Mouse (Mus musculus) cerebellum, adult 18-20 months (tissue): ENCODE data around the gene Rps18.
A peak's percentile ranks its signal among the peaks of the same experiment; 100 is the strongest.
"Not testable (repeated sequence)": the region's sequence is repeated elsewhere in the genome, so short reads cannot be mapped to it uniquely, and the experiment has no call there.

Experiments
- DNase-seq, 2 experiments: peaks; one replicate each; pipeline ENCODE4 v3.0.0; 2021

Rps18 gene

DNA sequence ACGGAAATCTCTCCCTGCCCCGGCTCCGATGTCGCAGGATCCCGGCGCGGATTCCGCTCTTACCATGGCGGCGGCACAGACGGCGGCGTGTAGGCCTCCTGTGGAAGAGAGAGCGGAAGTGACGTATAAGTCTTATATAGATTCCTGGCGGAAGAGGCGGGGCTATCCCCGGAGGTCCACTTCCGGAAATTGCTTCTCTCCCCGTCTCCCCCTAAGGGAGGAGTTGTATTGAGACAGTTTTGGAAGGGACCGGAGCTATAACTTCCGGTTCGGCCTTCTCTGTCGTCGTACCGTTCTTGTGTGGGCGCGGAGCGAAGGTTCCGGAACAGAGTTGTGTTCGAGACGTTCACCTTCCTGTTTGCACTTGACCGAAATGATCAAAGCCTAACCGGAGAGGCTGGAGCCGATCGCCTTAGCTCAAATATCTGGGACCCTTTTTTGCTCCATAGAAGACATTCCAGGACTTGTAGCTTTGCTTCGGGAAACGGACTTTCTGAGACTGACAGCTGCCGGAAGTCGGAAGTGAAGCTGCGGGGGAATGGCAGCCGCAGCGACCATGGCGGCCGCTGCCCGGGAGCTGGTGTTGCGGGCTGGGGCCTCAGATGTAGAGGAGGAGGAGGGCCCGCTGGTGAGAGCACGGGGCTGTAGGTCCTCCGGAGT is at the start of gene Rps18, which contains the start of gene Vps52:
Gene Rps18 (minus strand): TSS at position 447 of the 660 bp plus-strand sequence.
Gene Vps52 (plus strand): TSS at position 258 of the 660 bp plus-strand sequence.
- peak; percentile 95 to 97 for DNase-seq

GRCm38 (mm10) chr17:34003426-34003825 is 47.6 kb upstream of the Rps18 start:
- peak; percentile 21 to 40 for DNase-seq

- DNase-seq: not testable (repeated sequence)
These were observed 45.0 kb upstream of the Rps18 start for GRCm38 (mm10) chr17:34000796-34001195.

- peak; percentile 67 to 79 for DNase-seq
These were observed 44.3 kb upstream of the Rps18 start, which contains the start of gene H2-K1 for GRCm38 (mm10) chr17:34000150-34000537. Gene H2-K1 (minus strand): TSS chr17:34000347.

- DNase-seq: peak in 1 of 2 experiments; percentile 16
These were observed 43.7 kb upstream of the Rps18 start for GRCm38 (mm10) chr17:33999341-34000149.

DNA sequence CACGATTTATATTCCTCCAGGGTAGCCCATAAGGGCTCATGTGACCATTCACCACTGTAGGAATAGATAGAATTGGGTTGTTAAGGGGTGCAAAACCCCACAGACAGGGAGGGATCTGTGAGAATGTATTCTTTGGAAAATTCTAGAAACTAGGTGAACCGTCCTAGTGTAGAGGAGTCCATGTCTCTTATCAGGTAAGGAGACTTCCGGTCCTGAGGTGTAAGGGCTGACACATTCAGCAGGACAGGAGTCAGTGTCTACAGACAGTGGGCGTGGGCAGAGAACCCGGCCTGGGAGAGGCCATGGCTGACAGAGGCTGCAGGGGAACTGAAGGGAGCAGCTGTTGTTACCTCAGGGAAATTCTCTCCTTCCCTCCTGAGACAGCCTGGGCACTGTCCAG is 42.9 kb upstream of the Rps18 start:
- DNase-seq: not testable (repeated sequence)

GRCm38 (mm10) chr17:33997025-33997424 is 41.2 kb upstream of the Rps18 start:
- DNase-seq: not testable (repeated sequence)

DNA sequence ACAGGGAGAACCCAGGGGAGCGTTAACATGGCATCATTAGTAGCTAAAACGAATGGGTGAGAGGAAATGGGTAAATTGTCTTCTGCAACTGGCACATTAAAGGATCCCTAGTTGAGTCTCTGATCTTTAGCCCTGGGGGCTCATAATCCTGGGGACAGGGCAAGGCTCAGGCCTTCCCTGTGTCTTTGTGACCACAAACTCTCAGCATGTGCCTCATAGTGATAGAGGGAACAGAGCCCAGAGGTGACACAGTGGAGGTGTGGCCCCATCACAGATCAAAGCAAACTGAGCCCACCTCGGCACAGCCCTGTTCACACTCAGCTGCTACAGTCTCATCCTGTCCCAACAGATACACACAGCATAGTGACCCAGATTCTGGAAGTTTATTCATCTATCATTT is 39.9 kb upstream of the Rps18 start:
- DNase-seq: no peak

DNA sequence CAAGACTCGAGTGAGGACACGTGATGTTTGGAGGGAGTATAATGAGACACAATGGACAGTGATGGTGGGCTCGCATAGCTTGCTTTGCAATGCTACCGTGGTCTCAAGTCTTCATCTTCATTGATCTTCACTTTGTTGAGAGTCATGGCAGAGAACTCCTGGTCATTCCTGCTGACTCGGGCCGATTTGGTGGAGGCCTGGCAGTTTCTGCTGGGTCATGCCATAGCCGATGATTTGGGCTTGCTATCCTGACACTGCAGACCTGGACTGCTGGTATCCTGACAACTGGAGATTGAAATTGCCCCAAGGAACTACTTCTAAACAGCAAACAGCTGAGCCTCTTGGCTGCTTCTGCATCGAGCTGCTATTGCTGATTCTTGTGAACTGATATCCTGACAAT is 39.2 kb upstream of the Rps18 start:
- DNase-seq: no peak

DNA sequence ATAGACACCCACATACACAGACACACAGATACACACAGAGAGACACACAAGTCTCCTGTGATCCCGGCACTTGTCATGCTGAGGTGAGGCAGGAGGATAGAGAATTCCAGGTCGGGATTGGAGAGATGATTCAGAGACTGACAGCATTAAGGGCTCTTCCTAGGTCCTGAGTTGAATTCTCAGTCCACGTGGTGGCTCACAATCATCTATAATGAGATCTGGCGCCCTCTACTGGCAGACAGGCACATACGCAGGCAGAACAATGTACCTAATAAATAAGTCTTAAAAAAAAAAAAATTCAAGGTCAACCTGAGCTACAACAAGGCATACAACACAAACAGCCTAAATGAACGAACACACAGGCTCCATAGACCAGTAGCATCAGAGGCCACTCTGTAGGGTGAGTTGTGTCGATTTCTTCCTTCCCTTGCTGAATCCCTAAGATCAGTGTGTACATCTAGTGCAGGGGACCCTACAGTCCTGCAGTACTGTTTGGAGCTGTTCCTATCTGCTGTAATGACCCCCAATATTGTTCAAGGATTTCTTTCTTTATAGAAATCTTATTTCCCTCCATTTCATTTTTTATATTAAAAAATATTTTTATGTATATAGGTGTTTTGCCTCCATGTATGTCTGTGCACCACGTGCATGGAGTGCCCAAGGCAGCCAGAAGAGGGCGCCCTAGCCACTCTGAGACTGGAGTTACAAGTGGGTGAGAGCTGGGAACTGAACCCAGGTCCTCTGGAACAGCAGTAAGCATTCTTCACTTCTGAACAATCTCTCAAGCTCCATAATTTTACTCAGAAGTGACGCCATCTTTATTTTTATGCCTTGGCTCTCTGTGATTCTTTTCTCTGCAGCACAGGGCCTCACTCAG is 36.2 kb upstream of the Rps18 start:
- DNase-seq: peak; percentile 63 to 73

DNA sequence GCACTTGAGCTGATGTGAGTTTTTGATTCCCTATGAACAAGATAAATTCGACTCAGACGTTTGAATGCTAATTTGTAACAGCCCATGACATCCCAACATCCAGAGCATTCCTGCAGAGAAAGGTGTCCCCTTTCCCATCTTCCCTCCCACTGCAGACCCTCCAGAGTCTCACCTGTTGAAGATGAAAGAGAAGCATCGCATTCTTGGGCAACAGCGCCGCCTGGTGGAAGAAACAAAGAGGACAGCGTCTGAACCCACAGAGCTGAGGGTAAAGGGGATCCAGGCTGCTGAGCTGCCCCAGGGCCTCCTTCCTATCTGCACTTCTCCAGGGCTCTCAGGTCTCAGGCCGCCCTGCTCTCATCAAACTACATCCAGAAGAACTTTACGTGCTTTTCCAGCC is 26.3 kb upstream of the Rps18 start:
- DNase-seq: peak; percentile 72 to 79

DNA sequence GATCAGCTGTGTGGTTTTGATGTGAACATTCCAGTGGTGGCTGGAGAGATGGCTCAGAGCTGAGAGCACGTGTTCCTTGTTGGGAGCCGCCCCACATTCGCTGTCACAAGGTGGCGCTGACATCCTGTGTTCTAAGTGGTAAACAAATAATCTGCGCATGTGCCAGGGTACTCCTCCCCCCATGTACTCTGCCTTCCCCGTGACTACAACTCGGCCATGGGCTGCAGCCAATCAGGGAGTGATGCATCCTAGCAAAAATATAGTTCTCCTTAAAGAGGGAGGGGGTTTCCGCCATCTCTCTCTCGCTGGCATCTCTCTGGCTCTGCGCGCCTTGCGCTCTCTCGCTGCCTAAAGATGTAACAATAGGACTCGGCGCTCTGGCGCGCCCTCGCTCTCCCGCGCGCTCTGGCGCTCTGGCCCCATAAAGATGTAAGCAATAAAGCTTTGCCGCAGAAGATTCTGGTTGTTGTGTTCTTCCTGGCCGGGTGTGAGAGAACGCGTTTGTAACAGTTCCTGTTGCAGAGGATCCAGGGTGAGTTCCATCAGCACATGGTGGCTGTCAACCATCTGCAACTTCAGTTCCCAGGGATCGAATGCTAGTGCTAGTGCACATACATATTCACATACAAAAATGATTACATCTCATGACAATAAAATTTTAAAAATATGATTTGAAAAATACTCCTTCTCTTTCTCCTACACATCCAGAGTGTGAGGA is 25.6 kb upstream of the Rps18 start:
- peak; percentile 88 to 91 for DNase-seq

DNA sequence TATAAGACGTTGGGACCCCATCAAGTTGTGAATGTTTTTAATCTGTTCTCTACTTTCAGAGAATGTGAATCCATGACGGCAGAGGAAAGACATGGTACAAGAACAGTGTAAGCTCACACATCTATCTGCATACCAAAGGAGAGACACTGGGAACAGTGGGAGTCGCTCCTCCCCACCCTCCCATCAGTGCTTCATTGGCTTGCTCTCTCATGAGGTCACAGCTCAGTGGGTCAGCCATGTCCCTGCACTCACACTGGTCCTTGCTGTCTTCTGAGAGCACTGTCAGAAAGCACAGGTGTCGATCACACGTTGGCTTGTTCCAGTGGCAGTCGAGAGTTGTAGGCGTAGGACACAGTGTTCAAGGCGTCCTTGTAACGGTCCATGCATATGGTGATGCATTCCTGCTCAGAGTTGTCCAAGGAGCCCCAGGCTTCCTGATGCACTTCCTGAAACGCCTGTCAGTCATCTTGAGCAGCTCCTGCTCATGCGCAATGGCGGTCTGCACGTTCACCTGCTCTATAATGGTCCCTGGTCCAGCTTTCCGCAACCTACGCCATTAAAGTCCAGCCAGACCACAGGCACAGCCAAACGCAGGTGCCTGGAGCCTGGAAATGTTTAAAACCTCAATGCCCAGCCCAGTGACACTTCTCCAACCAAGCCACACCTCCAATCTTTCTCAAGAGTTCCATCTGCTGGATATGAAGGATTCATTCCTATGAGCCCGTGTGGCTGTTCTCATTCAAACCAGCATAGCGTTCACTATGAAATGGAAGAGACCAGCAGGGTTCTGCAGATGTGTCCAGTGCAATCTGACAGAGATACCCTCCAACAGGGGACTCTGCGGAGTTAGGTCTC is 24.6 kb upstream of the Rps18 start:
- no peak for DNase-seq

DNA sequence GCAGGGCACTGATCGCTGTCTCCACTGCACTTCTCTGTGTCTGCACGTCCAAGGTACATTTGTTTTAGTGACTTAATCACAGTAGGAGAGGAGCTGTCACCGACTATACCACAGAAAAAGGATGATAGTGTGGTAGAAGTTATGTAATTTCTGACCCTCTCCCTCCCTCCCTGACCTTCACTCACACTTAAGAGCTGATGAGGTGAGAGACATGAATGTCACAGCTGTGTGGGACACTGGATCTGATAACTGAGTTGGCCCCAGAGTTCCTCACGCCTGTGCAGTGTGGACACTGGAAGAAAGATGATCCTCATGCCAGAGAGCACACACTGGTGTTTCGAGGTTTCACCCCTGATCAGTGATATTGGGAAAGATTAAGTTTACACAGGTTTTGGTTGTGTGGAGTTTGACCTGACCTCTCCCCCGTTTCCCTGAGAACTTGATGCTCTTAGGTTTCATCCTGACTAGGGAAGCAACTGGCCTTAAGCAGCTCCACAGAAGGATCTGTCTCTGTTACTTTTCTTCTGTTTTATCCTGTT is 23.8 kb upstream of the Rps18 start:
- no peak for DNase-seq

DNA sequence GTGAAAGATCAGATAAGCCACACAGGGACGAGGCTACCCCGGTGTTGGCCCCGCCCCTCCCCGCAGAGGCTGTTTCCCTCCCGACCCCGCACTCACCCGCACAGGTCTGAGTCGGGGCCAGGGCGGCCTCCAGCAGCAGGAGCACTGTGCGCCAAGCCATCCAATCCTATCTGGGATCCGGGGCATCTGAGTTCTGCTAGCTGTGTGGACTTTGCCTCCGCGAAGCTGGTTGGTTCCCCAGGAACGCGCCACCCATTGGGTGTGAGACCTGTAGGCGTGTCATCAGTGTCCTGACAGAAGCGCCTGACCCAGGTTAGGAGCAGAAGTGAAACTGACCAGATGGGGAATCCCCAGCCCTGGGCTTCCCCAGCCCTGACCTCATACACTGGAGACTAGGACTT is 22.8 kb upstream of the Rps18 start:
- peak; percentile 78 to 87 for DNase-seq

- peak in 1 of 2 experiments; percentile 45 for DNase-seq
These were observed 22.2 kb upstream of the Rps18 start for GRCm38 (mm10) chr17:33977861-33978557.

- no peak for DNase-seq
These were observed 17.8 kb upstream of the Rps18 start for GRCm38 (mm10) chr17:33973572-33973971.

GRCm38 (mm10) chr17:33972691-33973090 is 16.9 kb upstream of the Rps18 start:
- DNase-seq: no peak

DNA sequence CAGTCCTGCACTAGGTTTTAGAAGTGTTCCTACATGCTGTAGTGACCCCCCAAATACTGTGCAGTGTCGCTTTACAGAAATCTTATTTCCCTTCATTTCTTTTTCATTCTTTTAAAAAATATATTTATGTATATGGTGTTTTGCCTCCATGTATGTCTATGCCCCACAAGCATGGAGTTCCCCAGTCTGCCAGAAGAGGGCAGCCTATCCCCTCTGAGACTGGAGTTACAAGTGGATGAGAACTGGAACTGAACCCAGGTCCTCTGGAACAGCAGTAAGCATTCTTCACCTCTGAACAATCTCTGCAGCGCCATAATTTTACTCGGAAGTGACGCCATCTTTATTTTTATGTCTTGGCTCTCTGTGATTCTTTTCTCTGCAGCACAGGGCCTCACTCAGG is 13.6 kb upstream of the Rps18 start:
- DNase-seq: no peak

DNA sequence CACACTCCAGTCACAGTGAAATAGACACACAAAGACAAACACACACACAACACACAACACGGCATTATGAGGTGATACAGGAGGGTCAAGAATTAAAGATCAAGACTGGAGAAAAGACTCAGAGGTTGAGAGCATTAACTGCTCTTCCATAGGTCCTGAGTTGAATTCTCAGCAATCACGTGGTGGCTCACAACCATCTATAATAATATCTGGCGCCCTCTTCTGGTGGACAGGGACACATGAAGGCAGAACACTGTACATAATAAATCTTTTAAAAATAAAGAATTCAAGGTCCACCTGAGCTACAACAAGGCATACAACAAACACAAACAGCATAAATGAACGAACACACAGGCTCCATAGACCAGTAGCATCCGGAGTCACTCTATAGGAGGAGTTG is 13.1 kb upstream of the Rps18 start:
- DNase-seq: no peak
